Mouse (Mus musculus) stomach, postnatal 0 days (tissue): Measurements from ENCODE around the gene Kif5c.

Experiments
- CTCF ChIP-seq: IDR thresholded peaks from 2 replicates; pipeline ENCODE4 v1.5.1; 2016; ENCODE audit warnings: antibody characterized with exemption, low read depth, mild to moderate bottlenecking, moderate library complexity
- EP300 ChIP-seq: optimal IDR thresholded peaks from 2 replicates; pipeline ENCODE3; 2016; ENCODE audit warnings: antibody characterized with exemption

DNA sequence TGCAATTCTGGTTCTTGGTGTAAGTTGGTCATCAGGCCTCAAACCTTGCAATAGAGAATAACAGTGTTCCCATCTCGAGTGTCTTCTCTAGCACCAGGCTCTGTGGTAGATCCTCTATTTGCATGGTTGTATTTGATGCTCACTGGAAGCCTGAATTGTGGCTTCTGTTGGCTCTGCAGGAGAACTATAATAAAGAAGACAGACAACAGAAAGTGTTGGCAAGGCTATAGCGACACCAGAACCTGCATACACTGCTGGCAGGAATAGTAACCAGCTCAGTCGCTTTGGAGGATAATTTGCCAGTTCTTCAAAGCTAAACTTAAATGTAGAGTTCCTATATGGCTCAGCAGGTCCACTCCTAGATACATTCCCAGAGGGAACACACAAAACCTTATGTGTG is 38.6 kb downstream of the Kif5c start:
- TF ChIP-seq CTCF (no peak), EP300 (no peak)
